Mouse (Mus musculus) MEL (cell line): ENCODE results near the gene Tnks2. TPM values are rescaled to one million over a fixed set of nuclear protein-coding genes. Genes with fewer than 3 reads are reported as not detected.
"Not testable (repeated sequence)": the region's sequence is repeated elsewhere in the genome, so short reads cannot be mapped to it uniquely, and the experiment has no call there.

Experiments
- DNase-seq: peaks from one replicate; pipeline ENCODE4 v3.0.0; 2011; ENCODE audit warnings: low read depth, low spot score
- H3K27ac ChIP-seq: 2 replicates; pipeline ENCODE4 v1.5.1; 2012; ENCODE audit warnings: low read depth, mild to moderate bottlenecking, control low read depth, low read length, moderate library complexity; ENCODE audit not compliant: control insufficient read depth
- H3K27me3 ChIP-seq, 2 experiments: fragments of 150-350 bp in 1 of 2; sonication (generic) in 1 of 2; 2 replicates each; pipeline ENCODE4 v1.6.1; 2012; ENCODE audit warnings: low read length in 2 of 2, mild to moderate bottlenecking in 2 of 2, improper control_type of control experiment in 1 of 2, moderate library complexity in 1 of 2; ENCODE audit not compliant: insufficient read depth in 2 of 2, control insufficient read depth in 1 of 2
- H3K36me3 ChIP-seq, 2 experiments: 2 replicates each; pipeline ENCODE4 v1.6.1; 2012 to 2014; ENCODE audit warnings: low read length in 2 of 2, improper control_type of control experiment in 1 of 2, inconsistent platforms in 1 of 2, mild to moderate bottlenecking in 1 of 2; ENCODE audit not compliant: insufficient read depth in 2 of 2, control insufficient read depth in 1 of 2
- H3K4me1 ChIP-seq, 2 experiments: fragments of 150-350 bp in 1 of 2; sonication (generic) in 1 of 2; 2 replicates each; pipeline ENCODE4 v1.6.1; 2012; ENCODE audit warnings: low read length in 2 of 2, improper control_type of control experiment in 1 of 2, mild to moderate bottlenecking in 1 of 2; ENCODE audit not compliant: insufficient read depth in 2 of 2, control insufficient read depth in 1 of 2
- H3K4me3 ChIP-seq, 2 experiments: fragments of 150-350 bp in 1 of 2; sonication (generic) in 1 of 2; 2 replicates each; pipeline ENCODE4 v1.5.1; 2012; ENCODE audit warnings: low read depth in 2 of 2, low read length in 2 of 2, mild to moderate bottlenecking in 2 of 2, moderate library complexity in 2 of 2, control low read depth in 1 of 2, improper control_type of control experiment in 1 of 2; ENCODE audit not compliant: control insufficient read depth in 1 of 2, insufficient read depth in 1 of 2
- H3K79me2 ChIP-seq: 2 replicates; pipeline ENCODE4 v1.6.1; 2012; ENCODE audit warnings: mild to moderate bottlenecking, low read length, moderate library complexity; ENCODE audit not compliant: control insufficient read depth, poor library complexity, insufficient read depth
- H3K9ac ChIP-seq: 2 replicates; pipeline ENCODE4 v1.6.1; 2012; ENCODE audit warnings: low read depth, mild to moderate bottlenecking, control low read depth, low read length, moderate library complexity; ENCODE audit not compliant: control insufficient read depth, poor library complexity, severe bottlenecking
- H3K9me3 ChIP-seq: fragments of 150-350 bp; sonication (generic); replicated peaks from 2 replicates; pipeline ENCODE4 v1.6.1; 2012; ENCODE audit warnings: mild to moderate bottlenecking, low read length, improper control_type of control experiment, moderate library complexity; ENCODE audit not compliant: insufficient read depth
- BHLHE40 ChIP-seq: IDR thresholded peaks from 2 replicates; pipeline ENCODE4 v1.6.1; 2012; ENCODE audit warnings: low read depth, mild to moderate bottlenecking, inconsistent platforms, low read length, improper control_type of control experiment, borderline replicate concordance
- CHD1 ChIP-seq: IDR thresholded peaks from 2 replicates; pipeline ENCODE4 v1.6.1; 2012; ENCODE audit warnings: low read depth, mild to moderate bottlenecking, inconsistent platforms, low read length, improper control_type of control experiment
- CHD2 ChIP-seq: IDR thresholded peaks from 2 replicates; pipeline ENCODE4 v1.6.1; 2011; ENCODE audit warnings: low read length, improper control_type of control experiment
- CTCF ChIP-seq, 3 experiments: IDR thresholded peaks in 2 of 3; conservative IDR thresholded peaks in 1 of 3; 2 replicates each; pipeline ENCODE4 v1.5.1; 2011 to 2012; ENCODE audit warnings: low read length in 3 of 3, low read depth in 2 of 3, mild to moderate bottlenecking in 2 of 3, improper control_type of control experiment in 1 of 3, inconsistent platforms in 1 of 3, mixed read lengths in 1 of 3, moderate library complexity in 1 of 3; ENCODE audit not compliant: control insufficient read depth in 1 of 3, insufficient read depth in 1 of 3, poor library complexity in 1 of 3, severe bottlenecking in 1 of 3
- ELF1 ChIP-seq: IDR thresholded peaks from 2 replicates; pipeline ENCODE4 v1.6.1; 2014; ENCODE audit warnings: low read depth, mild to moderate bottlenecking, inconsistent platforms, low read length, improper control_type of control experiment, moderate library complexity
- GABPA ChIP-seq: IDR thresholded peaks from 2 replicates; pipeline ENCODE4 v1.6.1; 2012; ENCODE audit warnings: low read depth, mild to moderate bottlenecking, inconsistent platforms, low read length, improper control_type of control experiment, moderate library complexity
- GATA1 ChIP-seq: IDR thresholded peaks from 2 replicates; pipeline ENCODE4 v1.6.1; 2011; ENCODE audit warnings: low read depth, low read length, improper control_type of control experiment
- JUND ChIP-seq: IDR thresholded peaks from 2 replicates; pipeline ENCODE4 v1.6.1; 2011; ENCODE audit warnings: low read depth, mild to moderate bottlenecking, improper control_type of control experiment, low read length
- KAT2A ChIP-seq: conservative IDR thresholded peaks from 2 replicates; pipeline ENCODE4 v1.6.1; 2012; ENCODE audit warnings: low read depth, low read length, improper control_type of control experiment, inconsistent platforms
- MAFK ChIP-seq: IDR thresholded peaks from 2 replicates; pipeline ENCODE4 v1.6.1; 2011; ENCODE audit warnings: low read depth, mild to moderate bottlenecking, low read length, improper control_type of control experiment, borderline replicate concordance
- MAX ChIP-seq: IDR thresholded peaks from 2 replicates; pipeline ENCODE4 v1.6.1; 2011; ENCODE audit warnings: low read length, improper control_type of control experiment
- MAZ ChIP-seq: IDR thresholded peaks from 2 replicates; pipeline ENCODE4 v1.6.1; 2012; ENCODE audit warnings: low read depth, mild to moderate bottlenecking, inconsistent platforms, low read length, improper control_type of control experiment
- MXI1 ChIP-seq: IDR thresholded peaks from 2 replicates; pipeline ENCODE4 v1.6.1; 2011; ENCODE audit warnings: mild to moderate bottlenecking, low read depth, low read length, improper control_type of control experiment
- MYB ChIP-seq: IDR thresholded peaks from 2 replicates; pipeline ENCODE4 v1.6.1; 2011; ENCODE audit warnings: mild to moderate bottlenecking, low read depth, low read length, improper control_type of control experiment
- POLR2AphosphoS5 ChIP-seq: IDR thresholded peaks from 2 replicates; pipeline ENCODE4 v1.6.1; 2012; ENCODE audit warnings: low read depth, borderline replicate concordance, mild to moderate bottlenecking, inconsistent platforms, low read length, moderate library complexity, mixed read lengths
- RAD21 ChIP-seq: IDR thresholded peaks from 2 replicates; pipeline ENCODE4 v1.6.1; 2011; ENCODE audit warnings: mild to moderate bottlenecking, low read depth, low read length, improper control_type of control experiment
- RCOR1 ChIP-seq: IDR thresholded peaks from 2 replicates; pipeline ENCODE4 v1.6.1; 2012; ENCODE audit warnings: low read depth, mild to moderate bottlenecking, inconsistent platforms, low read length, improper control_type of control experiment
- TAL1 ChIP-seq: IDR thresholded peaks from 2 replicates; pipeline ENCODE4 v1.6.1; 2012; ENCODE audit warnings: mild to moderate bottlenecking, inconsistent platforms, low read length, moderate library complexity, mixed read lengths
- TCF12 ChIP-seq: IDR thresholded peaks from 2 replicates; pipeline ENCODE4 v1.6.1; 2014; ENCODE audit warnings: low read depth, mild to moderate bottlenecking, inconsistent platforms, low read length, improper control_type of control experiment, moderate library complexity
- USF1 ChIP-seq: IDR thresholded peaks from 2 replicates; pipeline ENCODE4 v1.6.1; 2014; ENCODE audit warnings: low read depth, mild to moderate bottlenecking, inconsistent platforms, low read length, improper control_type of control experiment, moderate library complexity
- ZKSCAN1 ChIP-seq: IDR thresholded peaks from 2 replicates; pipeline ENCODE4 v1.6.1; 2012; ENCODE audit warnings: low read depth, mild to moderate bottlenecking, inconsistent platforms, low read length, improper control_type of control experiment, moderate library complexity
- polyA plus RNA-seq, 2 experiments: library from polyadenylated mRNA; stranded (reverse) in 1 of 2; unstranded in 1 of 2; fragments of >175 nt in 1 of 2; fragments of >200 nt in 1 of 2; gene quantifications; 2 replicates each; pipeline versions ENCODE4 v1.2.1 to v1.2.4; 2012; ENCODE audit warnings: low replicate concordance in 2 of 2, low read depth in 1 of 2; ENCODE audit not compliant: insufficient read length in 2 of 2, insufficient read depth in 1 of 2, missing spikeins in 1 of 2
- total RNA-seq: library from RNA; depleted of rRNA; stranded (reverse); fragments of 300-350 nt; gene quantifications from 2 replicates; pipeline ENCODE4 v1.2.3, GENCODE M21; 2012

The Tnks2 gene
- total and polyA plus RNA-seq, 3 experiments = 22.3 to 65.0 (median 50.2) TPM

DNA sequence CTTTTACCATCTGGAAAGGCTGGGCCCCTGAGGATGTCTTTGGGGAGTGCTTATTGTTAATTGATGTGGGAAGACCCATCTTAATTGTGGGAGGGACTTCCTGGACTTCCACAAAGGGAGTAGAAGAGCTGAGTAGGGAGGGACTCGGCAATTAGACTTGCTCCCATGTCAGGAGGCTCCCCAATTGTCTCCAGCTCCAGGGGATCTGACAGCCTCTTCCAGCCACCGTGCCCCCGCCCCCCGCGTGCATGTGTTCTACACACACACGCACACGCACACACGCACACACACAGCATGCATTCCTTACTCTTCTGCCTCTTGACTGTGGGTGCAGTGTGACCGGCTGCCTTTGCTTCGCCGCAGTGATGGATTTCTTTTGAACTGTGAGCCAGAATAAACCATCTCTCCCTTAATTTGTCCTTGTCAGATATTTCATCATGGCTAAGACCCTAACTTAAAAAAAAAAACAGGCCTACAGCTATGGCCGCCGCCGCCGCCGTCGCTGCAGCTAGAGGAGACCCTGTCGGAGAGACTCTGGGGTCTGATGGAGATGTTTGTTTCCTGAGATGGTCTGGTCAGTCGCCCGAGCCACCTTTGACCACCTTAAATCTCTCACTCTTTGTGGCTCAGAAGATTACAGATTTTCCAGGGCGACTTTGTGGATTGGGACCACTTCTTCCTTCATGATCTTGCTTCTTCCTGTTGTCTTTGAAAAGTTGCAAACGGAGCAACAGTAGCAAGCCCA, 15.7 kb upstream of the Tnks2 start:
- Histone ChIP-seq H3K9ac (no peak overlapping the region), H3K9me3 (no peaks in the 10 kb centered on the region), H3K79me2 (no peaks in the 10 kb centered on the region), H3K4me1 (peaks cover 2 to 3% of the 10 kb centered on the region in 2 experiments; a peak in 2 of 4 replicates), H3K36me3 (0 out of 4 replicates have a peak, but pooled peaks cover 0 to 2% of the 10 kb centered on the region in 2 experiments), H3K27me3 (no peaks in the 10 kb centered on the region; a peak in 1 of 4 replicates), H3K4me3 (no peak overlapping the region), H3K27ac (no peak overlapping the region)
- TF ChIP-seq CHD2 = no peak
- TF ChIP-seq KAT2A = no peak
- no peak for TF ChIP-seq MAFK
- TF ChIP-seq CHD1 = no peak
- no peak for TF ChIP-seq MXI1
- TF ChIP-seq BHLHE40 = no peak
- TF ChIP-seq GATA1 = no peak
- no peak for TF ChIP-seq MAX
- no peak for TF ChIP-seq TAL1
- TF ChIP-seq CTCF (IDR thresholded peaks at IDR 0.05 in 2 of 3, conservative IDR thresholded peaks at IDR 0.05 in 1 of 3; ENCODE audit: control insufficient read depth in 1 of 3, insufficient read depth in 1 of 3, low read depth in 2 of 3, low read length in 3 of 3, poor library complexity in 1 of 3, severe bottlenecking in 1 of 3) = no peak
- TF ChIP-seq JUND = no peak
- no peak for DNase-seq

DNA sequence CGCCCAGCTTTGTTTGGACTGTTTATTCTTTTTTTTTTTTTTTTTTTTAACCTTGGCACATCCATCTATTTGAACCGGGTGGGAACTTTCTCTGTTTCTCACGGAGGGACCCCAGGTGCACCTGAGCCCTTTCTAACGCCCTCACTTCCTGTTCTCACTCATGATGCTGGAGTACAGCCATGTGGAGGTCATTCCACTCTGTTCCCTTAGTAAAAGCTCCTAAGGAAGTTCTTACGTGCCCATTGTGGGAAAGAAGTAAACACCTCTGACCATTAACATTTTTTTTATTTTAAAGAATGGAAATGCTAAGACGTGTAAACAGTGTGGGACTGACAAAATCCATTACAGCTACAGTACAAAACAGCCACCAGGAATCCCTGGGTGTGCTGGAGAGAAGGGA, 14.8 kb upstream of the Tnks2 start:
- H3K27me3 ChIP-seq = peaks cover 0 to 2% of the 10 kb centered on the region in 2 experiments; a peak in 2 of 4 replicates
- H3K36me3 ChIP-seq = 0 out of 4 replicates have a peak, but pooled peaks cover 0 to 2% of the 10 kb centered on the region in 2 experiments
- TF ChIP-seq USF1 (no peak), ZKSCAN1 (no peak), MYB (no peak)
- TF ChIP-seq, all 39 proteins: peak for 0
- Histone ChIP-seq H3K9me3 (no peaks in the 10 kb centered on the region), H3K4me3 (no peak overlapping the region), H3K4me1 (peaks cover 2 to 3% of the 10 kb centered on the region in 2 experiments; a peak in 2 of 4 replicates), H3K9ac (no peak overlapping the region), H3K27ac (no peak overlapping the region), H3K79me2 (no peaks in the 10 kb centered on the region)
- no peak for DNase-seq

DNA sequence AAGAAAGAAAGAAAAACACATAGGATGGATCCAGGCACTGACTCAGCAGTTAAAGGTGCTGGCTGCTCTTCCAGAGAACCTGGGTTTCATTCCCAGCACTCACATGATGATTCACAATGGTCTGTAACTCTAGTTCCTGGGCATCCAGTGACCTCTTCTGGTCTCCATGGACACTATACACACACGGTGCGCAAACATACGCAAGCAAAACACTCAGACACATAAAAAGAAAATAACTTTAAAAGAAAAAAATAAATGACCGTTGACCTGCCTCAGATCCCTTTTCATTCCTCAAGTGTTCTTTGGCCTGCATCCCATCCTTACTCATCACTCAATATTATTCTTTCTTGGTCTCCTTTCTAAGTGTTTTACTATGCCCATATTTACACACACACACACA, 13.6 kb upstream of the Tnks2 start:
- TF ChIP-seq POLR2AphosphoS5 (no peak), GABPA (no peak), MAZ (no peak), ZKSCAN1 (no peak), MAFK (no peak), RCOR1 (no peak), MYB (no peak), ELF1 (no peak), TCF12 (no peak), RAD21 (no peak)
- Histone ChIP-seq H3K9ac (no peak overlapping the region), H3K79me2 (no peaks in the 10 kb centered on the region), H3K27ac (no peak overlapping the region), H3K36me3 (no peaks in the 10 kb centered on the region), H3K4me3 (no peak overlapping the region), H3K27me3 (peaks cover 0 to 2% of the 10 kb centered on the region in 2 experiments; a peak in 3 of 4 replicates), H3K9me3 (no peaks in the 10 kb centered on the region), H3K4me1 (peaks cover 0 to 2% of the 10 kb centered on the region in 2 experiments; a peak in 1 of 4 replicates)
- no peak for DNase-seq

DNA sequence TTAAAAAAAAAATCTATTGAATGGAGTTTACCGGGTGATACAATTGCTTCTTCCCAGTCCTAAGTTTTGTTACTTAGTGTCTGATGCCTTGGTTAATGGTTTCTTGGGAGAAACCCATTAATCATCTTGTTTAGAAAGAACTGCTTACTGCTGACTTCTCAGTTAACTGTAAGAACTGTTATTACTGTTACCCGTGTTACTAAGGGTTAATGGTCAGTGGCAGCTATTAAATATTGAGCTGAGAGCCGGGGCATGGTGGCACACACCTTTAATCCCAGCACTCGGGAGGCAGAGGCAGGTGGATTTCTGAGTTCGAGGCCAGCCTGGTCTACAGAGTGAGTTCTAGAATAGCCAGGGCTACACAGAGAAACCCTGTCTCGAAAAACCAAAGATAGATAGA, 12.7 kb upstream of the Tnks2 start:
- H3K79me2 ChIP-seq, H3K27me3 ChIP-seq, H3K4me1 ChIP-seq, DNase-seq, H3K9me3 ChIP-seq, H3K36me3 ChIP-seq, H3K9ac ChIP-seq, H3K4me3 ChIP-seq, H3K27ac ChIP-seq: not testable (repeated sequence)
